Mouse (Mus musculus) embryonic fibroblast, embryonic 13.5 days (primary cell): ENCODE results near the gene Tspan9.

Experiments used
- CTCF ChIP-seq: IDR thresholded peaks from 2 replicates; pipeline ENCODE4 v1.5.1; 2011; ENCODE audit warnings: mild to moderate bottlenecking, control low read depth, low read length, moderate library complexity, borderline replicate concordance; ENCODE audit not compliant: insufficient read depth
- POLR2A ChIP-seq: IDR thresholded peaks from 2 replicates; pipeline ENCODE4 v1.6.1; 2011; ENCODE audit warnings: low read depth, mild to moderate bottlenecking, control low read depth, low read length, moderate library complexity

GRCm38 (mm10) chr6:128092621-128093020, 50.8 kb downstream of the Tspan9 start:
- no peak for TF ChIP-seq POLR2A
- TF ChIP-seq CTCF, result no peak
